Mouse (Mus musculus) limb, embryonic 14.5 days (tissue): ENCODE measurements around the gene Scnn1b. TPM values are rescaled to one million over a fixed set of nuclear protein-coding genes. Genes with fewer than 3 reads are reported as not detected.

Experiments
- ATAC-seq: fragments of 200-750 bp; cut with Nextera tagmentation; 2 replicates; pipeline ENCODE4 v1.8.0; 2017; ENCODE audit warnings: low read depth, moderate number of reproducible peaks, moderate TSS enrichment; ENCODE audit not compliant: low FRiP score
- DNase-seq: peaks from one replicate; pipeline ENCODE4 v3.0.0-alpha.2; 2015; ENCODE audit warnings: low spot score
- H3K27ac ChIP-seq: fragments of 300-500 bp; sonication (generic); replicated peaks from 2 replicates; pipeline ENCODE4 v1.5.1; 2014; ENCODE audit warnings: low read depth, mild to moderate bottlenecking, low read length, moderate library complexity, mixed read lengths
- H3K27me3 ChIP-seq: fragments of 300-500 bp; sonication (generic); 2 replicates; pipeline ENCODE4 v1.6.1; 2014; ENCODE audit warnings: low read length, mixed read lengths; ENCODE audit not compliant: control insufficient read depth, insufficient read depth
- H3K36me3 ChIP-seq: fragments of 300-500 bp; sonication (generic); 2 replicates; pipeline ENCODE4 v1.6.1; 2014; ENCODE audit warnings: mild to moderate bottlenecking, low read length, moderate library complexity, mixed read lengths; ENCODE audit not compliant: control insufficient read depth, insufficient read depth
- H3K4me1 ChIP-seq: fragments of 300-500 bp; sonication (generic); 2 replicates; pipeline ENCODE4 v1.6.1; 2014; ENCODE audit warnings: antibody characterized with exemption, low read length, mixed read lengths; ENCODE audit not compliant: control insufficient read depth, insufficient read depth
- H3K4me2 ChIP-seq: fragments of 300-500 bp; sonication (generic); replicated peaks from 2 replicates; pipeline ENCODE4 v1.6.1; 2014; ENCODE audit warnings: low read depth, mild to moderate bottlenecking, low read length, moderate library complexity; ENCODE audit not compliant: severe bottlenecking
- H3K4me3 ChIP-seq: fragments of 300-500 bp; sonication (generic); replicated peaks from 2 replicates; pipeline ENCODE4 v1.5.1; 2014; ENCODE audit warnings: low read length
- H3K9ac ChIP-seq: fragments of 300-500 bp; sonication (generic); 2 replicates; pipeline ENCODE4 v1.6.1; 2014; ENCODE audit warnings: mild to moderate bottlenecking, low read depth, low read length, moderate library complexity; ENCODE audit not compliant: severe bottlenecking
- H3K9me3 ChIP-seq: fragments of 300-500 bp; sonication (generic); 2 replicates; pipeline ENCODE4 v1.6.1; 2016; ENCODE audit warnings: low read length; ENCODE audit not compliant: control insufficient read depth
- POLR2A ChIP-seq: fragments of 200-500 bp; IDR thresholded peaks from 2 replicates; pipeline ENCODE4 v1.8.0; 2012; ENCODE audit warnings: inconsistent platforms, mild to moderate bottlenecking, moderate library complexity, borderline replicate concordance; ENCODE audit not compliant: insufficient read depth, insufficient read length; ENCODE audit errors: extremely low read depth
- WGBS: fragments of 180-500 bp; shearing (Covaris S2); extraction: QIAGEN DNeasy Blood & Tissue Kit; methylation state at CpG from one replicate; pipeline ENCODE4 v1.1.7; 2014; 5-methylcytosine and 5-hydroxymethylcytosine counted together
- polyA plus RNA-seq, 2 experiments: library from polyadenylated mRNA; depleted of rRNA in 1 of 2; stranded (reverse) in 1 of 2; unstranded in 1 of 2; fragments of >200 nt; fragmentation: Nextera tagmentation in 1 of 2; extraction: Ambion mirVana in 1 of 2; gene quantifications; 2 replicates each; pipeline versions ENCODE4 v1.2.1 to v1.2.3; 2012 to 2014

Gene Scnn1b
- polyA plus RNA-seq, 2 experiments = 0.57 to 0.63 TPM

GRCm38 (mm10) chr7:121947513-121947912, 82.7 kb downstream of the Scnn1b start:
- TF ChIP-seq POLR2A = no peak
- no peak overlapping the region for H3K4me3 ChIP-seq
- no peak for DNase-seq
- no peak overlapping the region for H3K27ac ChIP-seq
- no peaks in the 10 kb centered on the region for H3K9me3 ChIP-seq
- no peaks in the 10 kb centered on the region for H3K27me3 ChIP-seq
- ATAC-seq = no peak
- 70% methylated on average over 4 of the region's 4 CpGs for WGBS
- H3K36me3 ChIP-seq = peaks cover 25% of the 10 kb centered on the region
- no peak overlapping the region for H3K4me2 ChIP-seq
- no peaks in the 10 kb centered on the region for H3K4me1 ChIP-seq
- no peak overlapping the region for H3K9ac ChIP-seq

GRCm38 (mm10) chr7:121954891-121955669, 90.2 kb downstream of the Scnn1b start:
- Histone ChIP-seq H3K4me1 (peaks cover 6% of the 10 kb centered on the region), H3K4me2 (no peak overlapping the region), H3K9ac (no peak overlapping the region; the same call in 1 of the 2 replicates), H3K36me3 (peaks cover 17% of the 10 kb centered on the region), H3K4me3 (no peak overlapping the region), H3K9me3 (no peaks in the 10 kb centered on the region), H3K27ac (no peak overlapping the region), H3K27me3 (no peaks in the 10 kb centered on the region)
- TF ChIP-seq POLR2A = no peak
- 31% methylated on average over 11 of the region's 11 CpGs for WGBS
- ATAC-seq = peak; percentile 70
- peak; percentile 47 for DNase-seq

- no peak overlapping the region for H3K4me3 ChIP-seq
- peaks cover 16% of the 10 kb centered on the region for H3K36me3 ChIP-seq
- WGBS = 17% methylated on average over 12 of the region's 12 CpGs
- no peak overlapping the region; the same call in 1 of the 2 replicates for H3K9ac ChIP-seq
- no peak for TF ChIP-seq POLR2A
- H3K4me2 ChIP-seq = no peak overlapping the region
- H3K27ac ChIP-seq = no peak overlapping the region
- peaks cover 6% of the 10 kb centered on the region for H3K4me1 ChIP-seq
- H3K9me3 ChIP-seq = no peaks in the 10 kb centered on the region
- no peaks in the 10 kb centered on the region for H3K27me3 ChIP-seq
- DNase-seq (no peak), ATAC-seq (peak; percentile 51)
Observed at GRCm38 (mm10) chr7:121955802-121956201, 91.0 kb downstream of the Scnn1b start.

GRCm38 (mm10) chr7:121961913-121962570, 97.2 kb downstream of the Scnn1b start:
- no peaks in the 10 kb centered on the region for H3K27me3 ChIP-seq
- H3K9me3 ChIP-seq = no peaks in the 10 kb centered on the region
- DNase-seq = no peak
- no peak overlapping the region for H3K4me3 ChIP-seq
- no peak for ATAC-seq
- TF ChIP-seq POLR2A = no peak
- no peaks in the 10 kb centered on the region for H3K4me1 ChIP-seq
- H3K27ac ChIP-seq = no peak overlapping the region
- 83% methylated on average over 7 of the region's 7 CpGs for WGBS
- H3K4me2 ChIP-seq = no peak overlapping the region
- H3K36me3 ChIP-seq = peaks cover 16% of the 10 kb centered on the region
- H3K9ac ChIP-seq = no peak overlapping the region

GRCm38 (mm10) chr7:121962571-121962959, 97.7 kb downstream of the Scnn1b start:
- no peak overlapping the region for H3K9ac ChIP-seq
- H3K27ac ChIP-seq = no peak overlapping the region
- H3K4me3 ChIP-seq = no peak overlapping the region
- DNase-seq (no peak), ATAC-seq (no peak)
- H3K4me1 ChIP-seq = no peaks in the 10 kb centered on the region
- H3K36me3 ChIP-seq = peaks cover 16% of the 10 kb centered on the region
- H3K9me3 ChIP-seq = no peaks in the 10 kb centered on the region
- no peak for TF ChIP-seq POLR2A
- no peaks in the 10 kb centered on the region for H3K27me3 ChIP-seq
- 86% methylated on average over 3 of the region's 3 CpGs for WGBS
- H3K4me2 ChIP-seq = no peak overlapping the region
